Mouse (Mus musculus) olfactory bulb, adult 2 months (tissue): ENCODE results near the gene Cabcoco1. TPM values are rescaled to one million over a fixed set of nuclear protein-coding genes. Genes with fewer than 3 reads are reported as not detected.

ENCODE experiments used
- H3K27ac ChIP-seq: fragments of 200-500 bp; 2 replicates; pipeline ENCODE4 v1.5.1; 2012; ENCODE audit warnings: low read depth, low read length; ENCODE audit not compliant: insufficient read depth
- H3K4me1 ChIP-seq: fragments of 200-500 bp; 2 replicates; pipeline ENCODE4 v1.6.1; 2012; ENCODE audit warnings: low read length; ENCODE audit not compliant: control insufficient read depth, insufficient read depth
- H3K4me3 ChIP-seq: fragments of 200-500 bp; 2 replicates; pipeline ENCODE4 v1.5.1; 2012; ENCODE audit warnings: mild to moderate bottlenecking, low read depth, low read length, moderate library complexity; ENCODE audit not compliant: insufficient read depth
- CTCF ChIP-seq: fragments of 200-500 bp; IDR thresholded peaks from 2 replicates; pipeline ENCODE4 v1.5.1; 2012; ENCODE audit warnings: low read depth, mild to moderate bottlenecking, low read length, moderate library complexity; ENCODE audit not compliant: insufficient read depth
- POLR2A ChIP-seq: fragments of 200-500 bp; IDR thresholded peaks from 2 replicates; pipeline ENCODE4 v1.6.1; 2012; ENCODE audit warnings: mild to moderate bottlenecking, low read depth, low read length, moderate library complexity; ENCODE audit not compliant: insufficient read depth
- WGBS: fragments of 180-500 bp; shearing (Covaris S2); methylation state at CpG from one replicate; pipeline ENCODE4 v1.1.7; 2018; 5-methylcytosine and 5-hydroxymethylcytosine counted together
- polyA plus RNA-seq: library from polyadenylated mRNA; stranded (reverse); fragments of >200 nt; gene quantifications from 2 replicates; pipeline ENCODE4 v1.2.4, GENCODE M21; 2012; ENCODE audit warnings: low replicate concordance; ENCODE audit not compliant: missing spikeins, insufficient read depth, insufficient read length

Gene Cabcoco1
- polyA plus RNA-seq, 1 experiment: not detected

GRCm38 (mm10) chr10:68552556-68552955, 10.9 kb upstream of the Cabcoco1 start:
- 97% methylated on average over 2 of the region's 2 CpGs for WGBS
- no peaks in the 10 kb centered on the region for H3K4me1 ChIP-seq
- H3K4me3 ChIP-seq: no peak overlapping the region
- no peak for TF ChIP-seq POLR2A
- TF ChIP-seq CTCF: no peak
- H3K27ac ChIP-seq: no peak overlapping the region

DNA sequence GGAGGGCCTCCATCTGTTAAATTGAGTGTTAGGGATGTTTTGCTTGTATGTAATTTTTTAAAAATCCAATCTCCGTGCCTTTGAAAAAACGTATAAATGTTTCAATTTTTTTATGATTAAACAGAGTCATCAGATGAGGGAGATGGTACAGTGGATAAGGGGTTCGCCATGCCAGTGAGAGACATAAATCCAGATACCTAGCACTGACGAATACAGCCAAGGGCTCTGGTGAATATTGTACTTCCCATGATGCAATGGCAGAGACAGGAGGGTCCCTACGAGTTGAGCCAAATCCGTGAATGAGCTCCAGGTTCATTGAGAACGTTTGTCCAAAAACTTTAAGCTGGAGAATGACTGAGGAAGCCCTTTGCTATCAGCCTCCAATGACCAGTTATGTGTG, 9.6 kb upstream of the Cabcoco1 start:
- WGBS: 90% methylated on average over 7 of the region's 7 CpGs
- H3K27ac ChIP-seq: no peak overlapping the region
- H3K4me1 ChIP-seq: no peaks in the 10 kb centered on the region
- TF ChIP-seq POLR2A (no peak), CTCF (no peak)
- no peak overlapping the region for H3K4me3 ChIP-seq

DNA sequence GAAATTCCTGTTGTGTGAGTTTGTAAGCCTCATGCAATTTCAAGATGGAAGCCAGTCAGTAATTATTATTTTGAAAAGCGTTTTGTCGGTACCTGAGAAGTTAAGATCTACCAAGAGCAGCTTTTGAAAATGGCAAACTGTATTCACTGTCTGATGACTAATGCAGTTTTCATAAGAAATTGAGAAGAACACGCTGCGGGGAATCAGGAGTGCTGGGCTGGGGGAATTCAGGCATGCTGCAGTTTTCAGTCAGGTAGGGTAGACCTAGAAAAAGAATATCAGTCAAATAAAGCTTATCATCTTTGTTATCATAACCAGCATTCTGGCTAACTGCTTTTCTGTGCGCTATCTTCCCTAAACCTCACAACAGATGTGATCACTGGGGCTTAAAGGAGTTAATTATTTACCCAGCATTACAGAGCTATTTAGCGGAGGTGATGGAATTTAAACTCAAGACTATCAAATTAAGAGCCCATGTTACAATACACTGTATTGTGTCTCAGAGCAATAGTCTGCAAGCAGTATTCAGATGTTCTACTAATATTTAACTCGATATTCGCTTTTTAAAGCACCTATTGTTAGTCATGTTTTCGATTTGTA, 9.1 kb upstream of the Cabcoco1 start:
- no peak for TF ChIP-seq CTCF
- no peak for TF ChIP-seq POLR2A
- no peak overlapping the region for H3K27ac ChIP-seq
- WGBS: 72% methylated on average over 9 of the region's 9 CpGs
- H3K4me1 ChIP-seq: no peaks in the 10 kb centered on the region
- no peak overlapping the region for H3K4me3 ChIP-seq

DNA sequence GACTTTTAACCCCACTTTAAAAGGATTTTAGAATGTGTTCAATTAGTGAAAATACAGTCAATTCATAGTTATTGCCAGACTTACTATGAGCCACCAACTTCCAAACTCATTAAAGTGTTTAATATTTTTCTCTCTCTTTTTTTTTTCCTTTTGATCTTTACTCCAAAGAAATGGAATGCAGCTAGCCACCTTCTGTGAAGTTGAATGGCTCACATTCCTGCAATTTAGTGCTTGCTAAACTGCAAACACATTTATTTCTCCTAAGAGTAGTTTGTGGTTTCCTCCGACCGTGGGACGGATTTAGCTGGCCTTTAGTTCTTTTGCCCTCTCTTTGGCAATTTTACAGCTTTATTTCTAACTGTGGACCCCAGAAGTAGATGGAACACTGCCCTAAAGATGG, 1.4 kb upstream of the Cabcoco1 start:
- TF ChIP-seq POLR2A: no peak
- TF ChIP-seq CTCF: no peak
- no peak overlapping the region for H3K4me3 ChIP-seq
- no peak overlapping the region for H3K27ac ChIP-seq
- peaks cover 8% of the 10 kb centered on the region for H3K4me1 ChIP-seq
- 74% methylated on average over 3 of the region's 3 CpGs for WGBS

GRCm38 (mm10) chr10:68541943-68542420, 286 bp upstream of the Cabcoco1 start:
- H3K4me1 ChIP-seq: peaks cover 8% of the 10 kb centered on the region
- WGBS: 27% methylated on average over 7 of the region's 7 CpGs
- H3K4me3 ChIP-seq: peak overlapping the region; percentile 36
- no peak overlapping the region for H3K27ac ChIP-seq
- no peak for TF ChIP-seq CTCF
- TF ChIP-seq POLR2A: no peak

GRCm38 (mm10) chr10:68540612-68541011, 1.1 kb downstream of the Cabcoco1 start:
- H3K27ac ChIP-seq: peak overlapping the region; percentile 39; the same call in 1 of the 2 replicates
- WGBS: 21% methylated on average over 3 of the region's 3 CpGs

GRCm38 (mm10) chr10:68537261-68537950, 4.3 kb downstream of the Cabcoco1 start:
- TF ChIP-seq POLR2A (no peak), CTCF (no peak)
- H3K4me1 ChIP-seq: peaks cover 8% of the 10 kb centered on the region
- H3K4me3 ChIP-seq: no peak overlapping the region
- H3K27ac ChIP-seq: no peak overlapping the region
- WGBS: 87% methylated on average over 4 of the region's 4 CpGs

More at GRCm38 (mm10) chr10:68540612-68541011, 1.1 kb downstream of the Cabcoco1 start:
- no peak overlapping the region for H3K4me3 ChIP-seq
- no peak for TF ChIP-seq POLR2A
- TF ChIP-seq CTCF: no peak
- H3K4me1 ChIP-seq: peaks cover 8% of the 10 kb centered on the region

- TF ChIP-seq POLR2A (no peak), CTCF (no peak)
- WGBS: 87% methylated on average over 10 of the region's 10 CpGs
These were observed 12.2 kb downstream of the Cabcoco1 start for GRCm38 (mm10) chr10:68529364-68530049.

DNA sequence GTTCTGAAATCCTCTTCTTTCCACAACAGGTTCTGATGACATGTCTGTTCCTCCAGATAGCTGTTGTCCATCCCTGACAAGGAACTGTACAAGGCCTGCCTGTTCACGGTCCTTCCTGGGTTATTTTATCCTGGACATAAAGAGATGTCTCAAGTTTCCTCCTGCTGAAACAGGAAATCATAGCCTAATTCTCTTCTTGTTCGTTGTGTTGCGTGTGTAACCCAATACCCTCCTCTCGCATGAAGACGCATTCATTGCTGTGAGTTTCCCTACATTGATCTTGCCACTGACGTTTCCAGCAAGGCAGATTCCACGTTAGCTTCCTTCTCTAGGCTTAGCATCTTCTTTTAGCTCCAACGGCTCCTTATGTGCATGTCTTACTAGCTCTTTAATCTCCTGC, 12.7 kb downstream of the Cabcoco1 start:
- Histone ChIP-seq H3K27ac (no peak overlapping the region), H3K4me3 (no peak overlapping the region), H3K4me1 (no peaks in the 10 kb centered on the region)
- WGBS: 79% methylated on average over 8 of the region's 8 CpGs
- TF ChIP-seq POLR2A (no peak), CTCF (no peak)

More at GRCm38 (mm10) chr10:68529364-68530049, 12.2 kb downstream of the Cabcoco1 start:
- H3K4me1 ChIP-seq: no peaks in the 10 kb centered on the region
- H3K4me3 ChIP-seq: no peak overlapping the region
- no peak overlapping the region for H3K27ac ChIP-seq
